Mouse (Mus musculus) frontal cortex, postnatal 25 days (tissue): Measurements from ENCODE around the gene Sgcd.

Experiments used
- DNase-seq, 2 experiments: peaks; one replicate each; pipeline ENCODE4 v3.0.0; 2022; ENCODE audit warnings: low spot score in 2 of 2

Sgcd gene

DNA sequence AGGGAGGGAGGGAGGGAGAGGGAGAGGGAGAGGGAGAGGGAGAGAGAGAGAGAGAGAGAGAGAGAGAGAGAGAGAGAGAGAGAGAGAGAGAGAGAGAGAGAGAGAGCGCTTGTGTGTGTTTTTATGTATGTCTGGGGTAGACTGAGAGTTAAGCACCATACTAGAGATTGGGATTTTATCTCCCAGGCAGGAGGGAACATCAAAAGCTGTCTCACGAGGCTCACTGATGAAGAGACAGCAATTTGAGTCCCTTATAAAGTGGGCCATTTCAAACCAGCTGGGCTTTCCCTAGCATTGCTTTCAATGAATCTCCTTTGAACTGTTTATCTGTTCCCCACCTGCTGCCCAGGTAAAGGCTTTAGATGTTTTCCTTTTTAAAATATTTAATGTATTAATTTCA, 973.1 kb downstream of the Sgcd start:
- no peak for DNase-seq

- DNase-seq: no peak
Measured at GRCm38 (mm10) chr11:47014278-47014677, 974.5 kb downstream of the Sgcd start.

- DNase-seq: no peak
Measured at GRCm38 (mm10) chr11:47010166-47010565, 978.6 kb downstream of the Sgcd start.

GRCm38 (mm10) chr11:47005301-47005875, 983.4 kb downstream of the Sgcd start:
- DNase-seq: no peak

- no peak for DNase-seq
Measured at GRCm38 (mm10) chr11:46939311-46939710, 1049.5 kb downstream of the Sgcd start.

- no peak for DNase-seq
Measured at GRCm38 (mm10) chr11:46924946-46925345, 1063.8 kb downstream of the Sgcd start.

DNA sequence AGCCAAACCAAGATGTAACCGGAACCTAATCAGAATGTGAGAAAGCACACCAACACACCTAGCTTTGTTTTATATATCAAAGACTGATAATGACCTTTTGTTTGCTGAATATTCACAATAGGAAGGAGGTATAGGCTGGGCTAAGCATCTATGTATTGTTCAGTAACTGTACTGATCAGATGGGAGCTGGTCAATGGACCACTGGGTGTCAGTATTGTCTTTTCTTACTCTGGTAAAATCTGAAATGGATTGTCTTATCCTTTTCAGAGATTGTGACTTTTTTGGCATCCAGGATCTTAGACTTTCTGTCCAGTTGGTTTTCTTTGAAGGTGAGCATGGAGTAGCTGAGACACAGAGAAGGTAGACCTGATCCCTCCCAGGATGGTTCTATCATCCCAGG, 1068.5 kb downstream of the Sgcd start:
- DNase-seq: no peak

DNA sequence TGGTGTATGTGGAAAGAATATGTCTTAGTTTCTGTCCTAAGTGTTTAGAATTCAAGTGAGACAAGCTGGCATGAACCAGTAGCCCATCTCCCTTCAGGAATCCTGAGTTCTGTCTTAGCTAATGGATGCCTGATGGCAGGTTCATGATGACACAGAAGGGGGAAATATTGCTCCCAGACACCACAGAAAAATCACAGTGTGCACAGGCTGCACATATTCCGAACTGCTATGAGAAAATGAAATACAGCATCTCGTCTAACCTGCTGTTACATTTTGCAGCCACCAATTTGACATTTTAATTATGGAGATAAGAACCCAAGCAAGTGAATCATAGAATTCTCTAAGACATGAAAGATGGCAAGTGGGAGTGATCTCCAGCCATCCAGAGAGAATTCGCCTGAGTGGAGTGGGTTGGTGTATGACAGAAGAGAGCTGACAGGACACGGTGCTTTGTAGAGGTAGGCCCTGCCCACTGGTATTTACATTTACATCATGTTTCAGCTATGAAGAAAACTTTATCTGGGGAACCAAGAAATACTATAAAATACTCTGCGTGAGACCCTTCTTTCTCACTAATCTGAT, 1076.0 kb downstream of the Sgcd start:
- no peak for DNase-seq

GRCm38 (mm10) chr11:46904281-46904680, 1084.5 kb downstream of the Sgcd start:
- no peak for DNase-seq

- no peak for DNase-seq
Measured at GRCm38 (mm10) chr11:46889093-46889492, 1099.7 kb downstream of the Sgcd start.

DNA sequence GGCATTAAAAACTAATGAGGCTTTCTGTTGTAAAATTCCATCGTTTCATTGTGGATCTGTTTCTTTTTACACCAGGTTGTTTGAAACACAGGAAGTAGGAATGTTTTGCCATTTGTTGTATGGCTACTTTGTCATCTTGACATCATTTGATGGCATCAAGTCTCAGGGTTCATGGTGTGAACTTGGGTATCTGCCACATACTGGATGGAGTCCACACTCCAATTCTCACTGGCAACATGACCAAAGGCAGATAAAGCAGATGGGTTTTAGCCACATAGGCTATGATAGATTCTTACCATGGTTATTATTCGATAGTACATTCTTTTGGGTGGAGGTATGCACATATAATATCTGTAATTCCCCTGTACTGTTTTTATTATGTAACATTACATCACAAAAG, 1106.3 kb downstream of the Sgcd start:
- DNase-seq: no peak

- DNase-seq: peak in 1 of 2 experiments; percentile 7
Measured at GRCm38 (mm10) chr11:46875774-46876173, 1113.0 kb downstream of the Sgcd start.

DNA sequence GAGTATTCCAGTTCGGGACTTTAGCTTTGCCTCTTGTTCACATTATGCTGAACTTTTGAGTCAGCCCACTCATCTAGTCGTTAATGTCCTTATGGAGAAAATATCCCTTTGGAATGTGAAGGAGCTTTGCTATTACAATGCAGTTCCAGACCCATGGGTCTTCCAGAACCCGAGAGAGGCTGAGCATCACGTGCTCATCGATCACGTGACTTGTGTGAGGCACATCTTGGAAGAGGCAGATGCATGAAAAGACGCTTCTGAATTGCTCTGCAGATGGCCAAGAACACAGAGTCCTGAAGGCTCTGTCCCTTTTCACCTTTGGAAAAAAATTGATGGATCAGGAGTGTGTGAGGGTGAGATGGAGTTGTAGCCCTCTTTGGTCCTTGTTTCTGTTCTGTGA, 1120.2 kb downstream of the Sgcd start:
- DNase-seq: no peak

- DNase-seq: peak in 1 of 2 experiments; percentile 8
Measured at GRCm38 (mm10) chr11:46864809-46865208, 1124.0 kb downstream of the Sgcd start.

- no peak for DNase-seq
Measured at GRCm38 (mm10) chr11:46848221-46848971, 1140.4 kb downstream of the Sgcd start.

DNA sequence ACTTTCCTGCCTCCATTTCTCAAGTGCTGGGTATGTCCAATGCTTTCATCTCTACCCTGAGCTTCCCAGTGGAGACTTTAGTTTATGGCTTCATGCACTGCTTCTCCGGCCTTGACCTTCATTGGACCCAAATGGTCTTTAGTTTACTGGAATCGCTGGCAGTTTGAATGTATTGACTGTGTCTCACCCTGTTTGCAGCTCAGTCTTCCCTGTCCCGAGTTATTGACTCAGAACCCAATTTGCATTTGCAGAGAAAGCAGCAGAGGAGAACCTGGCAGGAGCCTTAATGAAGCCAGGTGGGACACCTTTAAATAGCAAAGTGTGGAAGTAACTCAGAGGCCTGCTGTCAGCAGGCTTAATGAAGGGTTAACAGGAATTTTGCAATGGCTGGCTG, 1140.9 kb downstream of the Sgcd start:
- no peak for DNase-seq

DNA sequence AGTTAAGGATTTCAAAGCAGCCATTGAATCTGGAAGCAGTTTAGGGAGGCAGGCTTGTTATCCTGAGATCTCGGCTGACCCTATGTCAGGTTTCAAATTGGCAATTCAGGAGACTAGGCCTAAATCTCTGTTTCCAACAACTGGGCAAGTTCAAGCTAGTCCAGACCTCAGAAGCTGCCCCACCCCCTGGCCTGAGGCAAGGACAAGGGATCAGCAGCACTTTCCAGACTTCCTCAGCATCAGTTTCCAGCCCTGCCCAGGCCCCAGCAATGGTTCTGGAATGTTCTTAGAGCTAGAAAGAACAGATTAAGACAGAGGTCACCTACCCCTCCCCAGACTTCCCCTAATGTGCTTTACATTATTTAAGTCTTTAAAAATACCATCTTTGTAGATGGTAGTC, 1142.1 kb downstream of the Sgcd start:
- DNase-seq: no peak
